ENCODE assay signal across 22 mouse cellular contexts in the genomic region with DNA sequence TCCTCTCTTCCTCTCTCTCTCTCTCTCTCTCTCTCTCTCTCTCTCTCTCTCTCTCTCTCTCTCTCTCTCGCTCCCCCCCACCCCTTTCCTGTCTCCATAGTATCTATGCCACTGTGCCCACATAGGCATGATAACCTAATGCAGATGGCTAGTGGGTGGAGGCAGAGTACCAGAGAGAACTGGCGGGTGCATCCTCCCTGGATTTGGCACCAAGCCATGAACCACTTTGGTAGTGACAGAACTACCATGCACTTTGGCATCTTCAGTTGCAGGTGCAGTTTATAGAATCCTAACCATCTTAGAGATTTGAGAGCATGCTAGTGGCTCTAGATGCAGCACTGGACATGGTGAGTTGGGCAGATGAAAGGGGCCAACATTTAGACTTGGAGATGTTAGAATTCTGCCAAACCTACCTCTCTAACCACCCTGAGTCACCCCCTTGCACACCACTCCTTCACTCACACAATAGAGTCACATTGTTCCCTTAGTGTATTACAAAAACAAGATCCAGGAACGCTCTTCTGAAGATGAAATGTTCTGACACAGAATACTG. TPM values are rescaled to one million over a fixed set of nuclear protein-coding genes. Genes with fewer than 3 reads are reported as not detected.
DNase-seq lines count a peak whose midpoint lies in the region; ATAC-seq and TF ChIP-seq lines count a peak whose summit lies in the region.
"Had no signal": no experiment of that assay in that cellular context is flagged by ENCODE, and none has a peak within 500 bp of the region (broad histone marks: within the 10 kb centered on the region; RNA-seq: fewer than 3 reads in every experiment).

No protein-coding gene starts in this region.

- H3K27ac ChIP-seq in hindbrain, postnatal 0 days = no peak overlapping the region
- no peak overlapping the region for H3K27ac ChIP-seq in hindbrain, embryonic 13.5 days
- H3K27ac ChIP-seq: forebrain, embryonic 10.5 days; gastrocnemius, adult 2 months; heart, embryonic 13.5 days; liver, embryonic 14.5 days; lung, embryonic 15.5 days; neural tube, embryonic 13.5 days had no signal

- H3K27me3 ChIP-seq in hindbrain, postnatal 0 days (ENCODE audit: insufficient read depth, low read length) = no peaks in the 10 kb centered on the region
- H3K27me3 ChIP-seq in hindbrain, embryonic 13.5 days = no peaks in the 10 kb centered on the region
- H3K27me3 ChIP-seq: heart, embryonic 13.5 days; lung, embryonic 15.5 days; neural tube, embryonic 13.5 days had no signal

- WGBS in hindbrain, postnatal 0 days = 72% methylated on average over 3 of the region's 3 CpGs
- 85% methylated on average over 3 of the region's 3 CpGs for WGBS in hindbrain, embryonic 13.5 days

- no peak for TF ChIP-seq CTCF in hindbrain, postnatal 0 days (IDR thresholded peaks at IDR 0.05; ENCODE audit: low read depth)

- no peak overlapping the region for H3K9ac ChIP-seq in hindbrain, postnatal 0 days (replicated peaks; ENCODE audit: low read length)
- H3K9ac ChIP-seq in hindbrain, embryonic 13.5 days = no peak overlapping the region
- H3K9ac ChIP-seq: forebrain, postnatal 0 days; liver, embryonic 14.5 days; lung, embryonic 15.5 days; neural tube, embryonic 13.5 days had no signal

- H3K9me3 ChIP-seq in hindbrain, postnatal 0 days (ENCODE audit: low read length) = no peaks in the 10 kb centered on the region
- H3K9me3 ChIP-seq in hindbrain, embryonic 13.5 days = no peaks in the 10 kb centered on the region
- H3K9me3 ChIP-seq: forebrain, embryonic 10.5 days; heart, embryonic 13.5 days; lung, embryonic 15.5 days; neural tube, embryonic 13.5 days had no signal

- DNase-seq in hindbrain, postnatal 0 days (ENCODE audit: low spot score) = peak; percentile 62
- peak; percentile 86 for DNase-seq in retina, postnatal 1 day
- DNase-seq in retina, embryonic 14.5 days (ENCODE audit: low spot score) = no peak
- peak; percentile 42 to 78 for DNase-seq in layer of hippocampus, adult 18-20 months (ENCODE audit: low spot score in 2 of 2)
- DNase-seq in ovary, adult 18-20 months (ENCODE audit: low spot score) = no peak
- DNase-seq: adrenal gland, adult 2 months; cerebellum, adult 11 months; forebrain, postnatal 0 days; gastrocnemius, adult 2 months; heart, postnatal 36 days; kidney, adult 9 months; kidney, postnatal 25 days; lung, postnatal 4 days; thymus, postnatal 25 days had no signal

- no peaks in the 10 kb centered on the region for H3K4me1 ChIP-seq in hindbrain, postnatal 0 days (ENCODE audit: insufficient read depth, low read length)
- H3K4me1 ChIP-seq in hindbrain, embryonic 13.5 days (replicated peaks) = no peaks in the 10 kb centered on the region
- H3K4me1 ChIP-seq: lung, embryonic 15.5 days; neural tube, embryonic 13.5 days had no signal

- H3K36me3 ChIP-seq in hindbrain, postnatal 0 days (ENCODE audit: insufficient read depth, low read length) = no peaks in the 10 kb centered on the region
- no peaks in the 10 kb centered on the region for H3K36me3 ChIP-seq in hindbrain, embryonic 13.5 days
- H3K36me3 ChIP-seq: forebrain, embryonic 10.5 days; neural tube, embryonic 13.5 days had no signal

- no peak overlapping the region for H3K4me3 ChIP-seq in hindbrain, postnatal 0 days (ENCODE audit: low read length)
- H3K4me3 ChIP-seq in hindbrain, embryonic 13.5 days = no peak overlapping the region
- H3K4me3 ChIP-seq: forebrain, embryonic 10.5 days; gastrocnemius, adult 2 months; heart, embryonic 13.5 days; lung, embryonic 15.5 days; neural tube, embryonic 13.5 days had no signal

- no peak overlapping the region for H3K4me2 ChIP-seq in hindbrain, postnatal 0 days (ENCODE audit: low read depth, low read length)
- H3K4me2 ChIP-seq in hindbrain, embryonic 13.5 days = no peak overlapping the region
- H3K4me2 ChIP-seq: heart, embryonic 13.5 days; lung, embryonic 15.5 days; midbrain, embryonic 11.5 days; neural tube, embryonic 13.5 days had no signal

- ATAC-seq in hindbrain, postnatal 0 days = peak; percentile 70; the same call in 1 of the 2 replicates
- no peak for ATAC-seq in hindbrain, embryonic 13.5 days (ENCODE audit: low FRiP score)
- peak; percentile 57; the same call in 1 of the 2 replicates for ATAC-seq in megakaryocyte progenitor cell, adult 5-6 weeks (replicated peaks; ENCODE audit: poor library complexity)
- ATAC-seq: forebrain, postnatal 0 days had no signal

RNA-seq across cellular contexts. Expression of a gene that starts 23.4 kb away (rescaled TPM):
- total RNA-seq in hindbrain, postnatal 0 days (2014; rRNA removed) = 20.1 and 24.6 TPM in 2 replicates
- polyA plus RNA-seq in hindbrain, postnatal 0 days (2015; fragmentation: Nextera tagmentation; extraction: Ambion mirVana) = 12.9 TPM in 2 replicates
- 24.4 and 26.0 TPM in 2 replicates for polyA plus RNA-seq in hindbrain, embryonic 13.5 days (2015; fragmentation: Nextera tagmentation; extraction: Ambion mirVana)
- 1 to 10 TPM; 4.4 to 6.4 TPM for total RNA-seq in layer of hippocampus, adult 18-20 months (2021)
- 0.02 and 0.10 TPM in 2 replicates for total RNA-seq in megakaryocyte progenitor cell, adult 5-6 weeks (2015)
- not detected in 2 replicates for total RNA-seq in megakaryocyte progenitor cell, adult 5-6 weeks (2017)

Comparison
In these comparisons a context has a peak if more than half of its experiments do, and no peak if none do; other contexts are left out.
1. DNase-seq: peak in hindbrain, postnatal 0 days (single experiment), retina, postnatal 1 day (single experiment) and layer of hippocampus, adult 18-20 months (2 of 2); none in retina, embryonic 14.5 days (single experiment) and ovary, adult 18-20 months (single experiment).
2. RNA of a gene that starts 23.4 kb away (total RNA-seq): 20.1 to 24.6 TPM in hindbrain, postnatal 0 days and 4.4 to 6.4 TPM in layer of hippocampus, adult 18-20 months; 0.02 to 0.10 TPM in megakaryocyte progenitor cell, adult 5-6 weeks; every median in the first group is over 4 times any median in the second.